Mouse (Mus musculus) heart, postnatal 0 days (tissue): ENCODE data around the gene Krt82.

ENCODE experiments used
- CTCF ChIP-seq: IDR thresholded peaks from 2 replicates; pipeline ENCODE4 v1.5.1; 2016; ENCODE audit warnings: antibody characterized with exemption, control low read depth, low read depth
- EP300 ChIP-seq: IDR thresholded peaks from 2 replicates; pipeline ENCODE4 v1.6.1; 2016; ENCODE audit warnings: antibody characterized with exemption, low read depth

DNA sequence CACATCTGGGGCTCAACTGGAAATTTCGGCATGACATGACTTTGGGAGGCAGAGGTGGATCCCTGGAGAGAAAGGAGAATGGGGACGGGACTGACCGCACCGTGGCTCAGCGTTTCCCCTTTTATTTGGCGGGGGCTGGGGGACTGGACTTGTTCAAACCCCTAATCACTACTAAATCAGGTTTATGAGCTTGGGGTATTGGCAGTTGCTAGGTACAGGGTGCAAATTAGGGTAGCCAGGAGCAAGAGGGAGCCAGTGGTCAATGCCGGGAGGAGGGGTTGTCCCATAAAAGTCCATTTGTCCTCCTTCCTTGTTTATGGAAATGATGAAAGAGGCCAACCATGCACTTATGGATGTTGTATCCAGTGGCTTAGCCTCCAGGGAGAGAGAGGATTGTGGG, at the start of gene Krt82:
- TF ChIP-seq CTCF, result no peak
- no peak for TF ChIP-seq EP300
